ENCODE assay signal across 8 mouse cellular contexts in the genomic region with DNA sequence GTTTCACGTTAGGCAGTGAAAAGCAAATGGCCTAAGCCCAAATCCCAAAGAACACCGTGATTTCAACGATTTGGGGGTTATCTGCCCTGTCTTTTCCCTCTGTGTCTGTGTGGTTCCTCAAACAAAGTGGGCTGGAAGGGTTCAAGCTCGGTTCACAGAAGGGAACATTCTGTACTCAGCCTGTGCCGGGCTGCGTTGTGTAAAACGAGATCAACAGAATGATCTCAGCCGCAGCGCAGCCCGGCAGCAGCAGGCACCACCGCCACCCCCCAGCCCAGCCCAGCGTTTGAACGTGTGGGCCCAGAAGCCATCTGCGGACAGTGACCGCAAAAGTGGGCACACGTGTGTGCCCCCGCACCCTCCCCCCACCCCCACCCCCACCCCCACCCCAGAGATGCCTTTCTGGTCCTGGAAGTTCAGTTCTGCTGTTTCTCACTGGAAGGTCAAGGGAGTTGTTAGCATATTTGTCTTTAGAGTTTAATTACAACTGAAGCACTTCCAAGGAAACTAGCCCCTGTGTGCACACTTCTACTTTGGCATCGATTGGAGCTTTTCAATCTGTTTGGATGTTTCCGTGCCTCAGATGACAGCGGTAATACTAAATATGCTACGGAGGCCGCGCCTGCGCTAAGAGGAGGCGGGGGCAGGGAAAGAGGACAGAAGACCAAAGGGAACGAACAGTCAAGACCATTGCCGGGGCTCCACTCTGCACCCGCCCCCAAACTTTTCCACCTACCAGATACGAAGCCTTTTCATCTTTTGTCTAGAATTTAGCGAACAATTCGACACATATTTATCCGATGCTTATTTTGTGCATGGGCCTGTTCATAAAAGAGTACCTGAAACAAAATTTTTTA.
DNase-seq lines count a peak whose midpoint lies in the region; ATAC-seq lines count a peak whose summit lies in the region.

No protein-coding gene starts in this region.

- no peaks in the 10 kb centered on the region for H3K36me3 ChIP-seq in embryonic facial prominence, embryonic 10.5 days (replicated peaks)
- H3K36me3 ChIP-seq in intestine, embryonic 15.5 days = no peaks in the 10 kb centered on the region

- H3K27me3 ChIP-seq in embryonic facial prominence, embryonic 10.5 days (replicated peaks; ENCODE audit: low read depth, poor library complexity, severe bottlenecking) = no peaks in the 10 kb centered on the region; the same call in 1 of the 2 replicates
- no peaks in the 10 kb centered on the region for H3K27me3 ChIP-seq in intestine, embryonic 15.5 days (replicated peaks)

- DNase-seq in adrenal gland, postnatal 25 days = peak; percentile 70
- peak; percentile 74 for DNase-seq in embryonic facial prominence, embryonic 10.5 days (ENCODE audit: low spot score)
- peak; percentile 99 for DNase-seq in heart, adult 11 months
- peak; percentile 62 to 78 for DNase-seq in left cerebral cortex, adult 9 months (ENCODE audit: low spot score in 2 of 2)
- DNase-seq in lung, postnatal 4 days = peak; percentile 76 to 88
- DNase-seq in right cerebral cortex, adult 2 months (ENCODE audit: low spot score in 2 of 2) = peak; percentile 69 to 81
- DNase-seq in urinary bladder, postnatal 36 days (ENCODE audit: low spot score in 2 of 2) = peak; percentile 62 to 86

- H3K9me3 ChIP-seq in embryonic facial prominence, embryonic 10.5 days = no peaks in the 10 kb centered on the region
- no peaks in the 10 kb centered on the region for H3K9me3 ChIP-seq in intestine, embryonic 15.5 days

- H3K4me3 ChIP-seq in embryonic facial prominence, embryonic 10.5 days = peak overlapping the region; percentile 57
- H3K4me3 ChIP-seq in intestine, embryonic 15.5 days (replicated peaks) = peak overlapping the region; percentile 9

- H3K9ac ChIP-seq in intestine, embryonic 15.5 days = no peak overlapping the region

- H3K27ac ChIP-seq in embryonic facial prominence, embryonic 10.5 days (replicated peaks) = peak overlapping the region; percentile 87
- H3K27ac ChIP-seq in intestine, embryonic 15.5 days = peak overlapping the region; percentile 76

- peak; percentile 92 for ATAC-seq in intestine, embryonic 15.5 days

- peak overlapping the region; percentile 52 for H3K4me2 ChIP-seq in intestine, embryonic 15.5 days (replicated peaks)

- H3K4me1 ChIP-seq in embryonic facial prominence, embryonic 10.5 days = peaks cover 26% of the 10 kb centered on the region
- peaks cover 14% of the 10 kb centered on the region for H3K4me1 ChIP-seq in intestine, embryonic 15.5 days (replicated peaks)

- 1% methylated on average over 32 of the region's 32 CpGs for WGBS in embryonic facial prominence, embryonic 10.5 days
- WGBS in intestine, embryonic 15.5 days = 5% methylated on average over 32 of the region's 32 CpGs

Comparison
In these comparisons a context has a peak if more than half of its experiments do, and no peak if none do; other contexts are left out.
1. Peak in every context shown above with its lines: DNase-seq, ATAC-seq, H3K4me3 ChIP-seq and H3K27ac ChIP-seq.